Mouse (Mus musculus): ENCODE data around the gene Wnt7b. TPM values are rescaled to one million over a fixed set of nuclear protein-coding genes. Genes with fewer than 3 reads are reported as not detected.
A peak's percentile ranks its signal among the peaks of the same experiment; 100 is the strongest.

The Wnt7b gene
- total RNA-seq, 2 experiments from 2014 or later, result 44.7 to 48.8 TPM

GRCm38 (mm10) chr15:85601202-85601601 lies 18.9 kb upstream of the Wnt7b start:
- no peak for DNase-seq

- DNase-seq, result no peak
These were observed 18.4 kb upstream of the Wnt7b start for GRCm38 (mm10) chr15:85600696-85601094.

GRCm38 (mm10) chr15:85599887-85600695 lies 17.8 kb upstream of the Wnt7b start:
- no peak for DNase-seq

- DNase-seq, result peak; percentile 77 to 78
These were observed 17.0 kb upstream of the Wnt7b start for GRCm38 (mm10) chr15:85598984-85599886.

- DNase-seq, result no peak
These were observed 16.2 kb upstream of the Wnt7b start for GRCm38 (mm10) chr15:85598443-85598842.

GRCm38 (mm10) chr15:85597403-85597802 lies 15.1 kb upstream of the Wnt7b start:
- no peak for DNase-seq

- DNase-seq, result no peak
These were observed 10.4 kb upstream of the Wnt7b start for GRCm38 (mm10) chr15:85592674-85593073.

GRCm38 (mm10) chr15:85590831-85591230 lies 8.6 kb upstream of the Wnt7b start:
- DNase-seq, result no peak

GRCm38 (mm10) chr15:85583504-85583903 lies 1.2 kb upstream of the Wnt7b start:
- DNase-seq, result peak in 1 of 2 experiments; percentile 75

- DNase-seq, result peak; percentile 84 to 86
These were observed 751 bp upstream of the Wnt7b start for GRCm38 (mm10) chr15:85583024-85583423.

- no peak for DNase-seq
These were observed 659 bp downstream of the Wnt7b start for GRCm38 (mm10) chr15:85581563-85582064.

GRCm38 (mm10) chr15:85580934-85581562 lies 1.2 kb downstream of the Wnt7b start:
- no peak for DNase-seq

- DNase-seq, result no peak
These were observed 1.8 kb downstream of the Wnt7b start for GRCm38 (mm10) chr15:85580483-85580882.

- no peak for DNase-seq
These were observed 4.5 kb downstream of the Wnt7b start for GRCm38 (mm10) chr15:85577583-85578460.

- no peak for DNase-seq
These were observed 5.5 kb downstream of the Wnt7b start for GRCm38 (mm10) chr15:85576511-85577440.

GRCm38 (mm10) chr15:85576110-85576509 lies 6.2 kb downstream of the Wnt7b start:
- no peak for DNase-seq

GRCm38 (mm10) chr15:85574558-85574957 lies 7.7 kb downstream of the Wnt7b start:
- DNase-seq, result no peak

GRCm38 (mm10) chr15:85574086-85574485 lies 8.2 kb downstream of the Wnt7b start:
- DNase-seq, result no peak

- DNase-seq, result no peak
These were observed 9.5 kb downstream of the Wnt7b start for GRCm38 (mm10) chr15:85572619-85573254.
